Mouse (Mus musculus) ovary, postnatal 36 days (tissue): ENCODE results near the gene Map9.
A peak's percentile ranks its signal among the peaks of the same experiment; 100 is the strongest.
"Not testable (repeated sequence)": the region's sequence is repeated elsewhere in the genome, so short reads cannot be mapped to it uniquely, and the experiment has no call there.

Experiments
- DNase-seq: peaks from one replicate; pipeline ENCODE4 v3.0.0; 2022; ENCODE audit warnings: low spot score, mixed read lengths

Gene Map9

DNA sequence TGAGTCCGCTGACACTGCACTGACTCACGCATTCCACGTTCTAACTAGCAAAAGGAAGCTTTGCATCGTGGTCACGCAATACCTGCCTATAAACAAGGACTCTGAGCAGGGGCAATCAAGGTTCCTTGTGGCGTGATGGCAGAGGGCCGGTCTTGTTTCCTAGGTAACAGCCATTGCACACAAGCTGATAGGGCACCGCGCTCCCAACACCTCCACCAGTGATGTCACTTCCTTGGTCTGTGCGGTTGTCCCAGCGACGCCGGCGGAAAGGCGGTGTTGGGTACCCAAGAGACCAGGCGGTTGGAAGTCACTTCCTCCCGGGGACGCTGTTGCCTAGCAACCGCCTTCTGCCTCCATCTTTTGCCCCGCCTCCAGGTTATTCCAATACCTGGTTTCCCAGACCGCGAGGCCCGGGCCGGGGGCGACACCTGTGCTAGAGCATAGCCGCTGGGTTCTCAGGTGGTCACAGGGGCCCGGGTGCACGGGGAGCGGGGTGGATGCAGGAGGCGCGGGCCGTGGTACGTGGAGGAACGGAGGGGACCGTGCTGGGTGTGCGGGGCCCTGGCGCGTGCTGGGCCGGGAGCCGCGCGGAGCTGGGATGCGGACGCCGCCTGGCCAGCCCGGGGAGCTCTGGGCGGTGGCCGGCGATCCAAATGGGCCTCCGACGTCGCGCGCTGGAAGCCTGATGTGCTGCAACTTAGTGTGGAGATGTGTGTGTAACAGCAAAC is at the start of gene Map9:
Gene Map9 (plus strand): TSS at position 248 of the 728 bp plus-strand sequence.
- DNase-seq: peak; percentile 93

DNA sequence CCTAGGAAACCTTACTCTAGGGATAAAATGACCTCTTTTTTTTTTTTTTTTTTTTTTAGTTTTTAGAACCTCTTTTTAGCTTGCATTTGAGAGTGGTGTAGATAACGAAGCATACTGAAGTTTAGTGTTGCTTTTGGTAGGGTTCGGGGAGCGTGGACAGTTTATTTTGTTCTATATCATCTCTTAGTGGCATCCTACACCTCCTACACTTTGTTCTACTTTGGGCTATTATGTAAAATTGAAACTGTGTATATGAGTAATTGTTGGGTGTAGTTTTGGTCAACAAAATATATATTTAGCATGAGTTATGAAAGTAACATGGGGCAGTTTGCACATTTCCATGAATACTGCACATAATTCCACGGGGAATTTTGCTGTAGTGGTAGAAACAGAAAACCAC is 42.1 kb upstream of the Map9 start:
- DNase-seq: no peak

DNA sequence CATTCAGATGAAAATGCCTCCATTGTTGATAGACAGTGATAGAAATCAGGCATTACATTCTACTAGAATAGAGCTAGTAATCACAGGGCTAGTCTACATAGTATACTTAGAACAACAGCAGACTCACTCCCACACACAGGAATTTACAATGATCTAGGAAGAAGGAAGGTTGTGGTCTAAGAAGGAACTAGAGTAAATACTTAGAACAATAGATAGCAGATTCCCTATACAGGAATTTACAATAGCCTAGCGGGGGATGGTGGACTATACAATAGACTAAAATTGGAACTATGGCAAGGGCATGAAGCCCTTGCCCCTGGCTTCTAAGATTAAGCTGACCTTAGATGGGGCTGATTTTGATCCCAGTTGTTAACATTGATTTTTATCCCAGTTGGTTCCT is 31.1 kb upstream of the Map9 start:
- DNase-seq: not testable (repeated sequence)

DNA sequence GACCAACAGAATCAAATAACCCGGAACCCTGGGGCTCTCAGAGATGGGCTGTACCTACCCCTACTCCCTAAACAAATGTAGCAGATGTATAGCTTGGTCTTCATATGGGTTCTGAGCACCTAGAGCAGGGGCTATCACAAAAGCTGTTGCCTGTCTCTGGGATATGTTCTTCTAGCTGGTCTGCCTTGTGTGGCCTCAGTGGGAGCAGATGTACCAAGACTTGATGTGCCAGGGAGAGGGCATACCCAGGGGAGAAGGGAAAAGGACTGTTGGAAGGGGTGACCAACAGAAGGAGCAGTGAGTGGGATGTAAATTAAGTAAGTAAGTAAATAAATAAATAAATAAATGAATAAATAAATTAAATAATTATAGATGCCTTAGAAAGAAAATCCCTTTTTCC is 25.8 kb upstream of the Map9 start:
- DNase-seq: no peak

DNA sequence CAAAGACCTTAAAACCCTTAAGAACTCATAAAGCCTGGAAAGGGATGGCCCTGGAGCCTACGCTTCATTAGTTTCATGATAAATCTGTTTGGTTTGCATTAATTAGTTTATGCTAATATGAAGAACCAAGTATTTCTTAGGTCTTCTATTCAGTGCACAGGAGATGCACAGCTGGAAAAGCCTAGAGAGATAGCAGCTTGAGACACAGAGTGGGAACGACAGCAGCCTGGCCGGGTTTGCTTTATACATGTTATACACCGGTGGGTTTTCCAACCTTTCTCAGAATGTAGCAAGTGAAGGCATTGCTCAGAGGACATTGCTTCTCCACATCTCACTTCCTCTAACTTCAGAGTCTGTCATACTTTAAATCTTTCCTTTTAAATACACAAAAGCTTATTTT is 25.3 kb upstream of the Map9 start:
- DNase-seq: no peak

DNA sequence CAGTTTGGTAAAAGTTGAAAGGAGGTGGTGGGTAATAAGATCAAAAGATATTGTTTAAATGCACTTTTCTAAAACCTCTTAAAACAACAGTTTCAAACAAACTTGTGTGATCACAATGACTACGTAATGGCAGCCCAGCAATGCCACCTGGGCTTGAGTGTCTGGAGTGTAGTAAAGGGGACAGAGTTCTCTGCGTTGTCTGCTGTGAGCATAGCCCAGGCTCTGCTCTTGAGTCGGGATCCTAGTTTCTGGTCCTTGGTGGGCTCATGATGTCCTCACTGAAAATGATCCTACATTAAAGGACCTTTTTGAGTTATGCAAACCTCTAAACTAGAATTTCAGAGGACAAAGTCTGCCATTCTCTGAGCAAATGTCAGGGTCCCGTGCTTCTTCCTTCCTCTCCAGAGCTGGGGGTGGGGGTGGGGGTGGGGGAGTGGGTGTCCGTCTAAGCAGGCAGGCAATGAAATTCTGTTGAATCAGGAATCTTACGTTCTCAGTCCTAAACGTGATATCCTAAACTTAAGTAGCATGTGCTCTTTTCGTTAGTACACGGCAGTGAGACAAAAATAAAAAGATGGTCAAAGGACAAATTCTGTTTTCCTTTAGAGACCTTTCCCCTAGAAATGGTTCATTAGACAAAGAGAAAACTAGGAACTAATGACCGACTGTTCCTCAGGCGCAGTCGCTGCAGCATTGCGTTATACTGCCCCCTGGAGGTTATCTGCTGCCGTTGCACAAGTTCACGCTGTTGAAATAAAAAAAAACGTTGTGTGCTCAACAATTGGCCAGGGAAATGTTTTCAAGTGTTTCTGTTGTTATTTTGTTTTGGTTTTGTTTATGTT is 24.5 kb upstream of the Map9 start:
- DNase-seq: peak; percentile 54

DNA sequence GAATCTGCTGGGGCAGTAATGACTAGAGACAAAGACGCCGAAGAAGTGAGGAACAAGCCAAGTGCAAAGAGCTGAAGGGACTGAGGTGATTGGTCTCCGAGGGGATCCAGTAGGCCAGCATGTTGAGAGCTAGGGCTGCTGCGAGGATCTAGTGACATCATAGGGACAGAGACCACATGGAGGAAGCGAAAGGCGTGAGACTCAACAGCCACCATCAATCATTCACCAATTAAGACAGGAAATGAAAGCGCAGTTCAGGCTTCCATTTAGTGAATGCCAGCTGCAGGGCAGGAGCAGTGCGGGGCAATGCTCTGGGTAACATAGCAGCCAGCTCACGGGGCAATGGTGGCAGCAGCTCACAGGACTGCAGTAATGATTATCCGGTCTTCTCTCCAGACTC is 17.7 kb upstream of the Map9 start:
- DNase-seq: no peak

DNA sequence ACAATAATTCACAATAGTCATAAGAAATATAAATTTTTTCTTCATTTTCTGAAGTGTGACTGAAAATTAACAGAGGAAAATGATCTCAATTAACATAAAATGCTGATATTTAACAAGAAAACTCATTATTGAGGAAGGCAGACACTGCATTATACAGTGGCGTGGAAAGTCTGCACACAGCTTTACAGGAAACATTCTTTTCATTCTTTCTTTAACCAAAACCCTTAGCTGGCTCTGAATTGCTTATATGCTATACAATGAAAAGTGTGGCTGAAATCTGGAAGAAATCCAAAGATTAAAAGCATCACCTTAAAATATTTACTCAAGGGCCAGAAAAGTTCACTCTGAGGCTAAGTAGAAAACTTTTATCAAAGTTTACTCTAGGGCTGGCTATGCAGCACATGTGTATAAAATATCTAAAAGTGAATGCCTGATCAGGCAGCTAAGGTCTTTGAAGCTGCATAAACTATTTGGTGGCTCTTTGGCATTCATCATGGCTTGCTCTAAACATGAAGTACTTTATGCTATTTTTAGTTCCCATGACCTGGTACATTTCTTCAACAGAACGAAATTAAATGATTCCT is 9.5 kb upstream of the Map9 start:
- no peak for DNase-seq

DNA sequence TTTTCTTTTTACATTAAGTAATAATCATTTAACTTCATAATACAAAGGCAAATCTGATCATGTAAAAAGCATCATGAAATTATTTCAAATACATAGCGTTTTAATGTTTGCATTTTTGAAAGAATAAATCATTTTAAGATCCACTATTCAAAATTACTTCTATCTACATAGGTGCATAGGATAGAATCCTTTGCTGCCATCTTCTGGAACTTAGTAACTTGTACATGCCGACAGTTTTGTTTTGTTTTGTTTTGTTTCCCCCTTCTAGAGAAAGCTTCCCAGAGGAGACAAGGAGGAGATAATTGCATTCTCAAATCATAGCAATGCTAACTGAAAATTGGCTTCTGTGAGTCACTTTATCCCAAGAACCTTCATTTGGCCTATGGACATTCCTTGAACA is 7.5 kb upstream of the Map9 start:
- no peak for DNase-seq

DNA sequence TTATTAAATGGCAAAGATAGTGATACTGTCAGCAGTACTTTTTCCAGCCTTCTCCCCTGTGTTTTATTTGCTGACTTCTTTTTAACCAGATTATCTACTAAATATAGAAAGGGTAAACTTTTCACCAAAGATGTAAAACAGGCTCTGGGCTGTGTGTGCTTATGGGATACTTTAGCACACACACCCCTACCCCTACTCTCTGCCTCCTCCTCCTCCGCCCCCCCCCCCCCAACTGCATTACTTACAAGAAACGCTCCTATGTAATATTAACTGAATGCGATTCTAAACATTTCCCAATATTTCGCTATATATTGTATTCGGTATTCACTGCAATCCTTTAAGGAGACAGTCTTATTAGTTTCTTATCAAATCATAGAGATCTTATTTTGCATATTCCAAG is 504 bp upstream of the Map9 start:
- no peak for DNase-seq

DNA sequence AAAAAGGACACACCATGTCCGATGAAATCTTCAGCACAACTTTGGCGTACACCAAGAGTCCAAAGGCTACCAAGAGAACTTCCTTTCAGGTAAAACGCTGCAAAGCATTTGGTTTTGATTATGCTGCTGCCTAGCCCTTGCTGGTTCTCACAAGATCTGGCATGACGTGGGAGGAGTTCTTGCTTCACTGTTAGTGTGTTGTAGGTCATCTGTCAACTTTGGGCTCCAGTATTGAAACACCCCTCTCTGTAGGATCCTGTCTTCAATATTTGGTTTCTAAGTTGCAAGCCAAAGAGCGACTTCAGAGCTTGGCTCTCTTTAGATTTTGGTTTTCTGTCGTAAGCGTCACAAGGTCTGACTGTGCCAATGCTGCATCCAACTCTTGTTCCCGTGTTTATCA is 1.2 kb downstream of the Map9 start:
- no peak for DNase-seq

DNA sequence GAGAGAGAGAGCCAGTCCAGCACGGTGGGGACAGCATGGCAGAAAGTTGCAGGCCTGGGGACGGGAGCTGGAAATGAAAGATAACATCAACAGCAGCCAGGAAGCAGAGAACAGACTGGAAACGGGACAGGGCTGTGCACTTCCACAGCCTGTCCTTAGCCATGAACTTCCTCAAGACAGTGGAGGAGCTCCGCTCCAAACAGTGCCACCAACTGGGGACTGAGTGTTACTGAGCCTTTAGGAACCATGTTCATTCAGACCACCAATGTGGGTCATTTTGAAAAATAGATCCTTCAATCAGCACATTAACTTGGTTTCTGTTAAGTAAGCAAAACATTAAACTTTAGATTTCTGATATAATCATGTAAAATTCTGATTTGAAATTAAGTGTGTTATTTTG is 4.6 kb downstream of the Map9 start:
- no peak for DNase-seq

DNA sequence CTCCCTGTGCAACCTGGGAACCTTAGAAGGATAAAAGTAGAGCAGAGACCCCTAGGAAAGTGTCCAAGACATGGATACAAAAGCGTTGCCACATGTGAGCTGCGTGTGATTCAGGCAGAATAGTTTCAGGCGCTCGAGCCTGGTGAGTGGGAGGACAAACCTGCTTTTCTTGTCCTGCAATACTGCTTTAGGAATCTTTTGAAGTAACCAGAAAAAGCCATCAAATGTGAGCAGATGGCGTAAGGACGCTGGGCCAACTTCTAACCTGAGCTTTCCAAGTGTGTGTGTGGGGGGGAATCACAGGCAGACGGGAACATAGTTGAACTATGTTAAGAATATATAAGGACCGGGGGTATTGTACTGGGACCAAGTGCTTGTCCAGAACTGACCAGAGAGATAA is 6.7 kb downstream of the Map9 start:
- DNase-seq: no peak

DNA sequence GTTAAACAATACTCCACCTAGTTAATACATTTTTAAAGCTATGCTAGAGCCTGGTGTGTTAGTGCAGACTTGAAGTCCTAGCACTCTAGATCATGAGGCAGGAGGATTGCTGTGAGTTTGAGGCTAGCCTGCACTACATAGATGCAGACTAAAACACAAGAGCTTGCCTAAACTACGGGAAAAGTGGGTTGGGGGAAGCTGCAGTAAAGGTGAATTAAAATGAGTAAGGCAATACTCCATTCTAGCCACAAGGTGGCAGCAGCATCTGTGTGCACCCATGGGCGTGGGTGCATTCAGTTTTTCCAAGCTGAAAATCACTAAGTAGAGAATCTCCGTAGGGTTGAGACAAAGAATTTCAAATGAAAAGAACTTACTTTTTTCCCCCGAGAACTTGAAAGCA is 7.1 kb downstream of the Map9 start:
- DNase-seq: no peak

DNA sequence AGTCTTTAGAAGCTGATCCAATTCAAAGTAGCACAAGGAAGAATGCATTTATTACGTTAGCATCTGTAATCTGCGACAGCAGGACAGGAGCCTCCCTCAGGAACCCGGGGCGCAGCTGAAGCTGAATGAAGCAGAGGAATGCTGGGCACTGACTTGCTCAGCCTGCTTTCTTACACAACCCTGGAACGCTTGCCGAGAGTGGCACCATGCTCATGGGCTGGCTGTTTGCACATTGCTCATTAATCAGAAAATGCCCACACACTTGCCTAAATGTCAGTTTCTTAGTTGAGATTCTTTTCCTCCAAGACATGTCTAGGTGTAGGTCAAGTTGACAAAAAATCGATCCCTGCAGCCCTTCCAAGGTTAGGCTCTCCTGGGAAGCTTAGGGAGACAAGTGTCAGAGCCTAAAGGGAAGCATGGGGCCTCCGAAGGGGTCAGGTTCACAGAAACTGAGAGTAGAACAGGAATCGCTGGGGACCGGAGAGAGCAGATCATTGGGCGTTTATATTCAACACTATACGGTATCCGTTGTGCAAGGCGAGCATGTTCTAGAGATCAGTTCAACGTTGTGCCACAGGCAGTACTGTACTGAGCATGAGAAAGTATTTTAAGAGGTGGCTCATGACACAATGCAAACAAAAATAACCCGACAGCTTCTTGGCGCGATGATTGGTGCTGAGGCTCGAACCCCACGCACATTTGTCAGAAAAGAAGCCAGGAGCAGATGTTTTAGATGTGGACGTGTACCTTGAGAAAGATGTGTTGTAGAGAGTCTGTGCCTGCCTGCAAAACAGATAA is 11.4 kb downstream of the Map9 start:
- no peak for DNase-seq

DNA sequence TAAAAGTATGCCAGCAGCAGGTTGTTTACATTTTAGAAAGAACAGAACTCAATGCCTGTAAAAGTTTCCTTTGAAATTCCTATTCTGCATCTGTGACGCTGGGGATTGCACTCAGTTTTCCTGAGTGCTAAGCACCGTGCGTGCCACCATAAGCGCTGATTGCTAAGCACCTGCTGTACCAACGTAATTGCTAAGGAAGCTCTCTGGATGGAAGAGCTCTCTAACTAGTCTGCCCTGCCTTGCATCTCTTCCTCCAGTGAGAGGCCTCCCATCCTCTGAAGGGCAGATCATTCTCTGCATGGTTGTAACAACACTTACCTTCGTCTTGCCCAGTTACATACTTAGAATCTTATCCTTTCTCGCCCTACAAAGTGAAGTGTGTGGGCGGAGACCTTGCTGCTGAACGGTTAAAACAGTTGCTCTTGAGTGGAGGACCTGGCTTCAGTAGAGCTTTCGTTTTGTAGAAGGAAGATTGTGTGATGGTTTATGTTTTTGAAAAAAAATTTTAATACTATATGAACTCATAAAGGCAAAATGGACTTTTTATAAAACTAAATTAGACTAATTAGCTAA is 12.7 kb downstream of the Map9 start:
- DNase-seq: no peak

DNA sequence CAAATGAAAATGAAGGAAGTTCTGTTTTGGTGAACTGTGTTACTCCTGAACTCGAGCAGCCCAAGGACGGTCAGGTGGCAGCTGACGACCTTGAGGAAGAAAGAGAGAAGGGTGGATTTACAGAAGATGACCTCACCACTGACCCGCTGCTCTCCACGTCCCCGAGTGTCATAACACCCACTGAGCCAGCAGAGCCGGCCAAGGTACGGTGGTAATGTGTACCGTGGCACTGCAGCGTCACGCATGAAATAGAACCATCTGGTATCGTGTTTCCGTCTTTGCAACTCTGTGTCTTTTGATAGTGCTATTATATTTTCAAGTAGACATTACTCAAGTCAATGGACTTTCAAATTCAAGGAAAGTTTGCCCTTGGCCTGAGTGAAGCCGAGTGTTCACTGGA is 19.1 kb downstream of the Map9 start:
- no peak for DNase-seq

DNA sequence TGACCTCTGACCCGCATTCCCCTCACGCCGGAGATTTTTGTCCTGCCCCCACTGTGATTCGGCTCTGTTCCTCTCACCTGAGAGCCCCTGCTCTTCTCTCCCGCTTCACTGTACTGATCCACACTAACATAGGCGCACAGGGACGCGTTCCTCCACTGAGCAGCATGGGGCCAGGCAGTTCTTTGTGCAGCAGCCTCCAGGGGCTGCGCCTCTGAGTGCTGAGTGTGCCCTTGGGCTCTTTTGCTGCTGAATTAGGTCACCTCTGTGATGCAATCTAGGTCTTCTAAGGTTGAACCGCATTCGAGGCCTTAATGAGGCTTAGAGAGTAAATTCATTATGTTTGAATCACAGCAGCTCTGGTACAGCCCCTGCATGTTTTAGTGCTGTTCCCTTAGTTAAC is 24.5 kb downstream of the Map9 start:
- no peak for DNase-seq

DNA sequence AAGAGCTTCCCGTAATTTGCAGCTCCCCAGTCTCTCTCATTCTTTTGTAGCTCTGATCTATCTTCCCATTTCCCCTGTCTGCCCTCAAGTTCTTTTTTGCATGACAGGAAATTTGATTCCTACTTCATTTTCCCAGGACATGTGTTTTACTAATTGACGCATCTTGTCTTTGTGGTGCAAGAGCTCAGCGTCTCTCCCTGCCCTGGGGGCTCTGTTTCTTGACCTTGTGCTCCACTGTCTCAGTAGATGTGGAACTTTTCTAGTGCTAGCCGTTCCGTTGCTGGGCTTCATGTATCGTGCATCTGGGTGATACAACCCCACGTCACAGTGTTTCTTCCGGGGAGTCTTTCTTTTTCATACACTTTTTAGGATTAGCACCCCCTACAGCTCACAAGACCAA is 27.2 kb downstream of the Map9 start:
- DNase-seq: no peak

DNA sequence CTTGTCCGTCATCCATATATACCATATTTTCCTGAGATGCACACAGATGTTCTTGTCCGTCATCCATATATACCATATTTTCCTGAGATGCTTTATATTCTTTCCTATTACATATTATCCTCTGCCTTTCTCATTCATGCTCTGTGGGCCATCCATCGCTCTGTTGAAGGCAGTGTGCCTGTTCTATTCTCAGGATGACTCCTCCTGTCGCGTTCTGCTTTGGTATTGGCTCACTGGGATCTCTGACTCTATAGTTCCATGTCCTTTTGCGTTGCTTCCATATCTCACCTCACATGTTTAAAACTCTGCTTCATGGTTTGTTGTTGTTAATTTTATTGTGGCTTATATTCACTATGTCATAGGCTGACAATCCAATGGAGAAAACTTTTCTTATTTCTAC is 48.0 kb downstream of the Map9 start:
- DNase-seq: no peak

DNA sequence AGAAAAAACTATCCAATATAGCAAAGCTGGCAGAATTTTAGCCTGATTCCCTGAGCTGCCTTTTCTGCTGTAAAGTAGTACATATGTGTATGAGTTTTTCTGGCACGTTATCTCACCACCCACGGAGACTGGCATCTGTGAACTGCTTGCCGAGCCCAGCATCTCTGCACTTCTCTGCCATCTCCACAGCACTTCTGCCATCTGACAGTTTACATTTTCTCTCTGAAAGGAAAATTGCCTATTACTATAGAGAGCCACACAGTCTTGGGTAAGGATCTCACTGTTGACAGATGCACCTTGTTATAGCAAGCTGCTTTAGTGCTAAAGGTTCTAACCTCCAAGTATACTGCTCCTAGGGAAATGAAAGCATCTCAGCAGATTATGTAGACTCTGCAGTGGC is 48.5 kb downstream of the Map9 start:
- no peak for DNase-seq

DNA sequence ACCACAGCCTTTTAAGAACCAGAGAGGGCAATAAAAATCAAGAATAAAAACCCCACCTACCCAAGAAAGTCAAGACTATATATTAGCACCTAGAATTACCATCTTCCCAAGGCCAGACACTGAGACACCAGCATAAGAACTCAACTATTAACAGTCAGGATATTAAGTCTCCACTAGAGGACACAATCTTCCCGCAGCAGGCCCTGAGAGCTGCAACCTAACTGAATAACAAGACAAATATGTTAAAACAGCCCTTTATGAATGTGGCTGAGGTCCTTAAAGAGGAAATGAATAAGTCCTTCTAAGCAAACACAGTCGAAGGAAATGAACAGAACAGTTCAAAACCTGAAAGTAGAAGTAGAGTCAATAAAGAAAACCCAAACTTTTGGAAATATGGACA is 49.6 kb downstream of the Map9 start:
- DNase-seq: no peak
